Mouse (Mus musculus) heart, embryonic 10.5 days (tissue): ENCODE results near the gene Rpl19. TPM values are rescaled to one million over a fixed set of nuclear protein-coding genes. Genes with fewer than 3 reads are reported as not detected.

Experiments used
- DNase-seq: peaks from one replicate; pipeline ENCODE4 v3.0.0-alpha.2; 2017; ENCODE audit warnings: low spot score
- H3K27ac ChIP-seq: fragments of 300-500 bp; sonication (generic); 2 replicates; pipeline ENCODE4 v1.5.1; 2016; ENCODE audit warnings: mild to moderate bottlenecking
- H3K27me3 ChIP-seq: fragments of 300-500 bp; sonication (generic); 2 replicates; pipeline ENCODE4 v1.6.1; 2016; ENCODE audit warnings: mild to moderate bottlenecking; ENCODE audit not compliant: poor library complexity, insufficient read depth, severe bottlenecking
- H3K36me3 ChIP-seq: fragments of 300-500 bp; sonication (generic); 2 replicates; pipeline ENCODE4 v1.6.1; 2016; ENCODE audit warnings: mild to moderate bottlenecking, moderate library complexity
- H3K4me1 ChIP-seq: fragments of 300-500 bp; sonication (generic); 2 replicates; pipeline ENCODE4 v1.6.1; 2016; ENCODE audit warnings: mild to moderate bottlenecking
- H3K4me3 ChIP-seq: fragments of 300-500 bp; sonication (generic); 2 replicates; pipeline ENCODE4 v1.5.1; 2016; ENCODE audit warnings: mild to moderate bottlenecking, moderate library complexity
- H3K9me3 ChIP-seq: fragments of 300-500 bp; sonication (generic); 2 replicates; pipeline ENCODE4 v1.6.1; 2016; ENCODE audit warnings: mild to moderate bottlenecking, moderate library complexity
- WGBS: fragments of 180-500 bp; shearing (Covaris S2); methylation state at CpG from one replicate; pipeline ENCODE4 v1.1.7; 2016; 5-methylcytosine and 5-hydroxymethylcytosine counted together
- polyA plus RNA-seq: library from polyadenylated mRNA; unstranded; fragments of >200 nt; fragmentation: Nextera tagmentation; extraction: Ambion mirVana; gene quantifications from 2 replicates; pipeline ENCODE4 v1.2.1, GENCODE M21; 2016

Gene Rpl19
- polyA plus RNA-seq, 1 experiment from 2014 or later, result 1,011 TPM

DNA sequence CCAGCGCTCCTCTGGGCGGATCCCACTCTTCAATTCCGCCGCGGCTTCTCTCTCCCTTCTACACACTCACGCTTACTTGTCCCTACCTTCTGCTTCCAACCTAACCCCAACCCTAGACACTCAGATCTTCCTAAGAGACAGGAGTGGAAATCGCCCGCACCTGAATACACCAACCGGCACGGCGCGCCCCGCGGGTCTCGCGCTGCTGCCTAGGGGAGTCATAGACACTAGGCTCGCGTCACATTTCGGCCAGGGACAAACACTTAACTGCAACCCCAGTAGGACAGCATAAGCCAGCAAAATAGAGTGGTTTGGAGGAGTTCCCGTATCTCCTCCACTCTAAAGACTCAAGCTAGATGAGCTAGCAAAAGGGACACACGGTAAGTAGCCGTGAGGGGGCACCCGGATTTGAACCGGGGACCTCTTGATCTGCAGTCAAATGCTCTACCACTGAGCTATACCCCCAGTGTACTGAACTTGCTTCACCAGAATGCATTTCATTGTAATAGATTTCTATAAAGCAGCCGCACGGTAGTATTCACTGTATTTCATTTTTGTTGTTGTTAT, 37.9 kb upstream of the Rpl19 start:
- Histone ChIP-seq H3K27me3 (peaks cover 54% of the 10 kb centered on the region), H3K4me1 (peaks cover 33% of the 10 kb centered on the region), H3K36me3 (no peaks in the 10 kb centered on the region), H3K9me3 (no peaks in the 10 kb centered on the region), H3K27ac (peak overlapping the region; percentile 90), H3K4me3 (peak overlapping the region; percentile 94)
- peak; percentile 95 for DNase-seq
- WGBS, result under 1% methylated on average over 26 of the region's 26 CpGs

DNA sequence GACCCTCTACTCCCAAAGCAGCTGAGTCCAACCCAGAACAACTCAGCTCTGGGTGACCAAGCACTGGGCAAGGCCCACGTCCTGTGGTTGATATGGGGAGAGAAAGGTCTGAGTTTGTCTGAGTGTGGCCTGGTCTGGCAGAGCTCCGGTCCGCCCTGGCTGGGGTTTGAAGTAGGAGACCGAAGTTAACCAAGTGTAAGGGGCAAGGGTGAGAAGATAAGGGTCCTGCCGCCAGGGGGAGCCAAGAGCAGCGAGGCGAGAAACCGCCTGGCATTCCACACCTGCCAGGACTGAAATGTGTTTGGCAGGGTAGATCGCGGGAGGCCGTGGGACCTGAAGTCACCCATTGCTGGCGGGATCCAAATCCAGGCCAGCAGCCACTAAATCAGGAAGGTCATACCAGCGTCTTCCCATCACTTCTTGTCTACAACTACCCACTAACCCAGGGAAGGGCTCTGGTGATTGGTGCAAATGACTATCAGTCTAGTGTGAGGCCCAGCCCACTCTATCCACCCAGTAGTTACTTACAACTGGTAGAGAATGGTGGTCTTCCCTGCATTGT, 31.9 kb upstream of the Rpl19 start:
- peaks cover 66% of the 10 kb centered on the region for H3K27me3 ChIP-seq
- peak; percentile 87 for DNase-seq
- no peaks in the 10 kb centered on the region for H3K9me3 ChIP-seq

DNA sequence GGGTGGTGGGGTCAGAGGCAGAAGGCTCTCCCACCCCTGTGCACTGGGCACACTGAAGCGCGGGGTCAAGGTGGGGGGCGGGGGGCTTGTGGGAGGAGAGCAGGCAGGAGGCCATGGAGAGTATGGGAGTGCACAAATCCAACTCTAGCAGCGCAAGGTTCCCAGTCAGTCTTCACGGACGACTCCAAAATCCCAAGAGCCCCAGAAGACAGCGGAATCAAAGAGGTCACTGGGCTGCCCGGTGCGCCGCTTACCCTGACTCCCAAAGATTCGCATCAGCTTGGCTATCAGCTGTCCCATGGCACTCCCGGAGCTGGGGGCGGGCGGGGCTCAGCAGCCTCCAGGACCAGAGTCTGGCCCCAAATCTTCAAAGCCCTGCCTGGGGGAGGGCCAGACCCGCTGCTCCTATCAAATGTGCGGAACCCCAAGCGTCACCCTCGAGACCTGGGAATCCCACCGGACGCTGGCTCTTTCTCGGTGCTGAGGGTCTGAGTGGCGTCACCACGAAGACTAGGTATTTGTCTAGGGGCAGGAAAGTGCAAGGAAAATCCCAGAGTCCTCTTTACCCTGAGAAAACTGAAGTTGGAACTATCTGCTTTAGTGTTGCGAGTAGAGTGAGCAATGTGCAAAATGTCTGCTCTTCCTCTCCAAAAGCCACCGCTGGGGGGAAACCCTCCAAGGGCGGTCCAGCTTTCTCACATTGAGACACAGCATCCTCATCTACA, 30.8 kb upstream of the Rpl19 start, which contains the start of gene Arl5c:
TSS of gene Arl5c (minus strand) at position 618 of the 725 bp plus-strand sequence.
- Histone ChIP-seq H3K4me3 (peak within 1 kb of the TSS; percentile 66), H3K9me3 (no peaks in the 10 kb centered on the region), H3K36me3 (no peaks in the 10 kb centered on the region), H3K27me3 (peaks cover 69% of the 10 kb centered on the region), H3K27ac (0 out of 2 replicates have a peak within 1 kb of the TSS, but pooled peaks have one; percentile 52), H3K4me1 (peaks cover 26% of the 10 kb centered on the region)
- 1% methylated on average over 26 of the region's 26 CpGs for whole genome bisulfite sequencing
- DNase-seq, result no peak

More for the DNA sequence above, 31.9 kb upstream of the Rpl19 start:
- Histone ChIP-seq H3K4me3 (peak overlapping the region; percentile 66), H3K27ac (no peak overlapping the region), H3K4me1 (peaks cover 29% of the 10 kb centered on the region), H3K36me3 (no peaks in the 10 kb centered on the region)
- 2% methylated on average over 13 of the region's 13 CpGs for WGBS

DNA sequence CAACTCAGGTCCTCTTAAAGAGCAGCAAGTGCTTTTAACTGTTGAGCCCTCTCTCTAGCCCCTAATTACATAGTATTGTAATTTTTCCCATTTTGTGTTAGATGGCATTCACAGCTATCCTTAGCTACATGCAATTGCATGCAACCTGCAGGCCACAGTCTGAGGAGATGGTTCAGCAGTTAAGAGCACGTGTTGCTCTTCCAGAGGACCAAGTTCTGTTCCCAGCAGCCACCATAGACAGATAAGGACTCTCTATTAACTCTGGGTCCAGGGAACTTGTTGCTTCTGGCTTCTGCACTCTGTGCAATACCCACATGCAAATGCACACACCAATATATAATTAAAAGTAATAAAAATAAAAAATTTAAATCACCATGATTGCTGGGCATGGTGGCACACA, 29.8 kb upstream of the Rpl19 start:
- 66% methylated on average over 1 of the region's 1 CpGs for WGBS
- no peak for DNase-seq
- Histone ChIP-seq H3K9me3 (no peaks in the 10 kb centered on the region), H3K27ac (no peak overlapping the region), H3K4me1 (peaks cover 30% of the 10 kb centered on the region), H3K4me3 (no peak overlapping the region), H3K36me3 (no peaks in the 10 kb centered on the region), H3K27me3 (peaks cover 77% of the 10 kb centered on the region)

DNA sequence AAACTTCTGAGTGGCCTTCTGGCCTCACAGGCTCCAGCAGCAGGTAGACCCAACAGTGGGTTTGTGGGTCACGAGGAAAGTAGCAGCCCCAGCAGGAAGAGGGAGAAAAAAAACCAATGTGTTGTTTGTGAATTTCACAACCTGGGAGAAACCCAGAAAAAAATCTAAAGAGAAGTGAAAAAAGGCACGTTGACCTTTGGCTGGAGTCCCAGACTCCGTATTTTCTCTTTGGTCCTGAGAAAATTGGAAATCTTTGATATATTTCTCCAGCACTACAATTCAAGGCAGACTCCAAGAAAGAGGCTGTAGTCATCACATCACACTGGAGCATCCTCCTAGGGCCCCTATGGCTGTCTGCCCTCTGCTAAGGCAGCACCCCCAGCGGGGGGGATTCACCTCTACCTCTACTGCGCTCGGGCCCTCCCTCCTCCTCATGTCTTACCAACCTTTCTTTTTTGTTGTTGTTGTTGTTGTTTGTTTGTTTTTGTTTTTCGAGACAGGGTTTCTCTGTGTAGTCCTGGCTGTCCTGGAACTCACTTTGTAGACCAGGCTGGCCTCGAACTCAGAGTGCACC, 29.0 kb upstream of the Rpl19 start:
- 72% methylated on average over 8 of the region's 8 CpGs for WGBS
- Histone ChIP-seq H3K27me3 (peaks cover 77% of the 10 kb centered on the region), H3K4me1 (peaks cover 38% of the 10 kb centered on the region), H3K36me3 (no peaks in the 10 kb centered on the region), H3K9me3 (no peaks in the 10 kb centered on the region), H3K27ac (no peak overlapping the region), H3K4me3 (no peak overlapping the region)
- DNase-seq, result no peak

DNA sequence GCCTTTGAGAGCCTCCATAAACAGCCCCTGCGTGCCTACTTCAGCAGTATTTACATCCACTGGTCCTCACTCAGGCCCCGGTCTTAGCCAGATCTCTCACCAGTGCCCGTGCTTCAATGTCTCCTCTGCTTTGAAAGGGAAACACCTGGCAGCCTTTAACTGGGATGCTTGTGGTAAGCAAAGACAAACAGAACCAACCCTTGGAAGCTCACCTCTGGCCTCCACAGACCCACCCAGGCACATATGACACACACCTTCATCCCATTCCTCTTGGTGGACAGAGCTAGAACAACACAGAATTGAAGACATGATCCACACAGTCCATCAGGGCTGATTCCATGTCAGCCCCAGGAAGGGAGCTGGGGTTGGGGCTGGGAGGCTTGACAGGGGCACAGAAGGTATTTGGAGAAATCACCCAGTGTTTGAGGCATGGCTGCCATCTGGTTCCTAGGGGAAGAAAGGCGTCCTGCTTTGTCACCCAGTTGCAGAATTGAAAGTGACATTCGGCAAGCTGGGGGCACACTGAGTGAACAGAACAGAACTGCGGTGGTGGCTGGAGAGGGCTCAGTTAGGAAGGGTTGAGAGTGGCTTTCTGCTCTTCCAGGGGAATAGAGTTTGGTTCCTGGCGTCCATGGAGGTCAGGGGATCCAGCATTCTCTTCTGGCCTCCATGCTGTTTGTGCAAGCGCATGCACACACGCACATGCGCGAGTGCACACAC, 28.3 kb upstream of the Rpl19 start:
- Histone ChIP-seq H3K27me3 (peaks cover 84% of the 10 kb centered on the region), H3K4me1 (peaks cover 45% of the 10 kb centered on the region), H3K36me3 (no peaks in the 10 kb centered on the region), H3K9me3 (no peaks in the 10 kb centered on the region), H3K4me3 (no peak overlapping the region), H3K27ac (no peak overlapping the region)
- 74% methylated on average over 11 of the region's 11 CpGs for WGBS
- DNase-seq, result no peak

DNA sequence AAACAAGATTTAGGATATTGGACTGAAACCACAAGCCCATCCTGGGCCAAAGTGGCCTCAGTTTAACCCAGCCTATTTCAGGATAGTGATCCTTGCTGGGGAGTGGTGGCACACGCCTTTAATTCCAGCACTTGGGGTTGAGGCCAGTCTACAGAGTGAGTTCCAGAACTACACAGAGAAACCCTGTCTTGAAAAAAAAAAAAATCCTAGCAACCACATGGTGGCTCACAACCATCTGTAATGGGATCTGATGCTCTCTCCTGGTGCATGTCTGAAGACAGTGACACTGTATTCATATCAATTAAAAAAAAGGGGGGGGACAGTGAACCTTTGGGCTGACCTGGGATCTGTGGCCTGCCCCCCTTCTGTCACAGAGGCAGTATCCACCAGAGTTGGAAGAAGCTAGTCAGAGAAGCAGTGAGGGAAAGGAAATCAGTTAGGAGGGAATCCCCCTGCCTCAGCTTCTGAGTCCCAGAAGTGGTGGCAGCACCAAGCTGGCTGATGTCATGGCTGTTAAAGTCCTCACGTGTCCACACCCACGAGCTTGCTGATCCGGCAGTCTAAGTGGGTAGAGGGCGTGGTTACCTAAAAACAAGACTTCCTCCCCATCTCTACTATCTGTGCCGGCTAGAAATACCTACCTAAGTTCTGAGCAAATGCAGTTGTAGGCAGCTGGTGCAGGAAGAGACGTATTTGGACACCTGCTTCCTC, 27.5 kb upstream of the Rpl19 start:
- no peak overlapping the region for H3K27ac ChIP-seq
- peaks cover 93% of the 10 kb centered on the region for H3K27me3 ChIP-seq
- no peaks in the 10 kb centered on the region for H3K9me3 ChIP-seq
- no peak overlapping the region for H3K4me3 ChIP-seq
- DNase-seq, result no peak
- 58% methylated on average over 7 of the region's 7 CpGs for WGBS
- peaks cover 52% of the 10 kb centered on the region for H3K4me1 ChIP-seq
- H3K36me3 ChIP-seq, result no peaks in the 10 kb centered on the region

DNA sequence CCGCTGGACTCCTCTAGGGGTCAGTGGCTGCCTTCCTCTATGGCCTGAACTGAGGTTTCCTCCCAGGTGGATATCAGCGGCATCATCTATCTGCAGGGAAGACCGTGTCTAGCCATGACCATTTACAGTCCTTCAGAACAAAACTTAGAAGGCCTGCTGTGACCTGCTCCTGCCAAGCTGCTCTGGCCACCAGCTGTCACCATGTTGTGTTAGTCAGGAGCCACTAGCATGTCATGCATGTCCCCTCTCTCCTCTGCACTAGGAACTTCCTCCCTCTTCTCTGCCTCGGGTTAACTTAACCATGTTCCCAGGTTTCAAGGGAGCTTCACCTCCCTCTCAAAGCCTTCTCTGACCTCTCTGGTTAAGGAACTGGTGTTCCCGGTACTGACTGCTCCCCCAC, 26.8 kb upstream of the Rpl19 start:
- Histone ChIP-seq H3K27ac (no peak overlapping the region), H3K4me3 (no peak overlapping the region), H3K27me3 (peaks cover 94% of the 10 kb centered on the region), H3K9me3 (no peaks in the 10 kb centered on the region), H3K36me3 (peaks cover 5% of the 10 kb centered on the region; the same call in 1 of the 2 replicates), H3K4me1 (peaks cover 49% of the 10 kb centered on the region)
- 60% methylated on average over 5 of the region's 5 CpGs for WGBS
- no peak for DNase-seq

DNA sequence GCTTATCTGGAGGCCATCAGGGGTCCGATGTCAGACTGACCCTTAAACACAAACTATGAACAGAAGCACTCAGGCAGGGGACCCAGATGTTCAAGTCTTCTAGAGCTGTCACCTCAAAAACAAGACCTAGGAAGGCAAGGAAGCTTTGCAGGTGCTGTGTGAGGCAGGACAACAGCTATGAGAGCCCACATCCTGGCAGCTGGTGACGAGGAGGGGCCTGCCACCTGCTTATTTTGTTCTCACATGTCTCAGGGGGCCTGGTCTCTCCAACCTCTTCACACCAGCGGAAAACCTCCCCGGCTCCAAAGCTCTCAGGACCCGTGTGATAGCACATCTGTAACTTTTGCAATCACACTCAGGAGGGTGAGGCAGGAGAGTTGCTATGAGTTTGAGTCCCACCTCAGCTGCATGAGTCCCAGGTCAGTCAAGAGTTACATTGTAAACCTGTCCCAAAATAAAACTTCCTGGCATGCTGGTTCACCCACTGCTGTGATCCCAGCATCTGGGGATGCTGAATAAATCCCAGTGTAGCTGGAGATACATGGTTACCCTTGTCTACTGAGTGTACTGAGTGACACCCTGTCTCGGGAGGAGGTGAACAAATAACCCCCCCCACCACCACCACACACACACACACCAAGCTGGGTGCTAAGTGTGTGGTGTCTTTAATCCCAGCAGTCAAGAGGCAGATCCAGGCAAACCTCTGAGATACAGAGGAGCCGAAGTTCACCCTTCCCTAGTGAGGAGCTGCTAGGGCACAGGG, 26.0 kb upstream of the Rpl19 start:
- 20% methylated on average over 7 of the region's 7 CpGs for WGBS
- H3K9me3 ChIP-seq, result no peaks in the 10 kb centered on the region
- no peak overlapping the region for H3K27ac ChIP-seq
- H3K4me3 ChIP-seq, result no peak overlapping the region
- H3K27me3 ChIP-seq, result peaks cover 95% of the 10 kb centered on the region
- peaks cover 5% of the 10 kb centered on the region; the same call in 1 of the 2 replicates for H3K36me3 ChIP-seq
- no peak for DNase-seq
- peaks cover 45% of the 10 kb centered on the region for H3K4me1 ChIP-seq

DNA sequence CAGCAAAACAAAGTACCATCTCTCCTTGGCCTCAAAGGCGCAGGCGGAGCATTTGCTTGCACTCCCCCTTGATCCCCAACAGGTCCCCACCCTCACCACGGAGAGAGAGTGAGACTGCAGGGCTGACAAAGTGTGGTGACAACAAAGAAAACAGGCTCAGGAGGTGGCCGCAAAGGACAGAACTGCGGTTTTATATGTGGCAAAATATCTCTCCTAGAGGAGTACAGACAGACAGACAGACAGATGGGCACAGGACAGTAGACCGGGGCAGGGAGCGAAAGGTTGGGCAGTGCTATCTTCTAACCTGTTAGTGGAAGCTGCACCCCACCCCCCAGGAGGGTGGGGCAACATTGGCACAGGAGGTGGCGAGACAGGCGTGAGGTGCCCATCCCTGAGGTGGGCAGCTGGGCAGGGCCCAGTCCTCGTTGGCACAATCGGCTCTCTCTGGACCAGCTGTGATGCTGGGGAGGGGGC, 25.1 kb upstream of the Rpl19 start:
- WGBS, result 33% methylated on average over 11 of the region's 11 CpGs
- DNase-seq, result no peak
- peaks cover 42% of the 10 kb centered on the region for H3K4me1 ChIP-seq
- H3K27ac ChIP-seq, result no peak overlapping the region
- peaks cover 5% of the 10 kb centered on the region; the same call in 1 of the 2 replicates for H3K36me3 ChIP-seq
- peaks cover 96% of the 10 kb centered on the region for H3K27me3 ChIP-seq
- no peaks in the 10 kb centered on the region for H3K9me3 ChIP-seq
- H3K4me3 ChIP-seq, result no peak overlapping the region

DNA sequence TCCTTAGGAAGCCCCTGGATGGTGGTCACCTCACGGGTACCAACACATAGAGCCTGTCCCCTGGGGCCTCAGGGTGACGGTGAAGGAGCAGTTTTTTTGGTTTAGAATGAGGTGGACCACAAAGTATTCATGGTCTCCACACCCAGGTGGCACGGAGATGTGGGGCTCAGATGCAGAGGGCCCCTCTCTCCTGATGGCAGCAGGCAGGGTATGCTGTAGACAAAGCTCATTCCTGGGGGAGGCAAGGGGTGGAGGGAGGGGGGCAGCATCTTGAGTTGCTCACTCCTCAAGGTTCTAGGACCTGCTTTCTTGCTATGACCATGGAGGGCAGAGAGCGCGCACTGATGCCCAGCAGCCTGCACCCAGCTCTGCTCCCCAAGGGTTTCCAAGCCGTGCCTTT, 24.5 kb upstream of the Rpl19 start:
- no peak overlapping the region; the same call in 1 of the 2 replicates for H3K4me3 ChIP-seq
- DNase-seq, result no peak
- H3K27me3 ChIP-seq, result peaks cover 90% of the 10 kb centered on the region

More for the DNA sequence above, 24.5 kb upstream of the Rpl19 start:
- H3K36me3 ChIP-seq, result peaks cover 5% of the 10 kb centered on the region; the same call in 1 of the 2 replicates
- 51% methylated on average over 6 of the region's 6 CpGs for WGBS
- peaks cover 42% of the 10 kb centered on the region for H3K4me1 ChIP-seq
- H3K27ac ChIP-seq, result no peak overlapping the region
- H3K9me3 ChIP-seq, result no peaks in the 10 kb centered on the region
